Mouse (Mus musculus): ENCODE measurements around the gene Gpc5.

The Gpc5 gene

GRCm38 (mm10) chr14:115342597-115342996 lies 250.6 kb downstream of the Gpc5 start:
- in situ Hi-C loops (cut with MboI; ENCODE audit: unreplicated experiment in 2 of 2) = no loop called here

GRCm38 (mm10) chr14:115349448-115349847 lies 257.4 kb downstream of the Gpc5 start:
- in situ Hi-C loops (cut with MboI; ENCODE audit: unreplicated experiment in 2 of 2) = no loop called here

- in situ Hi-C loops (cut with MboI; ENCODE audit: unreplicated experiment in 2 of 2) = loop anchor here (10.0 to 25.0 kb wide), 3 partner anchors 351 to 511 kb away; no protein-coding TSS in a partner anchor
Measured at GRCm38 (mm10) chr14:115365320-115365935, 273.4 kb downstream of the Gpc5 start.

- in situ Hi-C loops (cut with MboI; ENCODE audit: unreplicated experiment in 2 of 2) = loop anchor here (10.0 to 25.0 kb wide), 3 partner anchors 355 to 515 kb away; no protein-coding TSS in a partner anchor
Measured at GRCm38 (mm10) chr14:115369611-115370167, 277.7 kb downstream of the Gpc5 start.

GRCm38 (mm10) chr14:115371131-115371530 lies 279.1 kb downstream of the Gpc5 start:
- in situ Hi-C loops (cut with MboI; ENCODE audit: unreplicated experiment in 2 of 2) = loop anchor here (10.0 to 25.0 kb wide), 2 partner anchors 359 to 516 kb away; no protein-coding TSS in a partner anchor

- in situ Hi-C loops (cut with MboI; ENCODE audit: unreplicated experiment in 2 of 2) = loop anchor here in 1 of 2 experiments (10.0 kb wide), 1 partner anchor 377 kb away; no protein-coding TSS in a partner anchor
Measured at GRCm38 (mm10) chr14:115391831-115392230, 299.8 kb downstream of the Gpc5 start.

GRCm38 (mm10) chr14:115392894-115393524 lies 301.0 kb downstream of the Gpc5 start:
- in situ Hi-C loops (cut with MboI; ENCODE audit: unreplicated experiment in 2 of 2) = loop anchor here in 1 of 2 experiments (10.0 kb wide), 1 partner anchor 378 kb away; no protein-coding TSS in a partner anchor

GRCm38 (mm10) chr14:115406596-115406995 lies 314.6 kb downstream of the Gpc5 start:
- in situ Hi-C loops (cut with MboI; ENCODE audit: unreplicated experiment in 2 of 2) = no loop called here

GRCm38 (mm10) chr14:115407309-115407930 lies 315.4 kb downstream of the Gpc5 start:
- in situ Hi-C loops (cut with MboI; ENCODE audit: unreplicated experiment in 2 of 2) = no loop called here

GRCm38 (mm10) chr14:115410881-115411280 lies 318.9 kb downstream of the Gpc5 start:
- in situ Hi-C loops (cut with MboI; ENCODE audit: unreplicated experiment in 2 of 2) = no loop called here

- in situ Hi-C loops (cut with MboI; ENCODE audit: unreplicated experiment in 2 of 2) = no loop called here
Measured at GRCm38 (mm10) chr14:115411513-115412174, 319.6 kb downstream of the Gpc5 start.

GRCm38 (mm10) chr14:115412821-115413220 lies 320.8 kb downstream of the Gpc5 start:
- in situ Hi-C loops (cut with MboI; ENCODE audit: unreplicated experiment in 2 of 2) = no loop called here

- in situ Hi-C loops (cut with MboI; ENCODE audit: unreplicated experiment in 2 of 2) = no loop called here
Measured at GRCm38 (mm10) chr14:115413429-115413828, 321.4 kb downstream of the Gpc5 start.

GRCm38 (mm10) chr14:115414545-115414944 lies 322.5 kb downstream of the Gpc5 start:
- in situ Hi-C loops (cut with MboI; ENCODE audit: unreplicated experiment in 2 of 2) = no loop called here

- in situ Hi-C loops (cut with MboI; ENCODE audit: unreplicated experiment in 2 of 2) = no loop called here
Measured at GRCm38 (mm10) chr14:115431967-115432366, 340.0 kb downstream of the Gpc5 start.

- in situ Hi-C loops (cut with MboI; ENCODE audit: unreplicated experiment in 2 of 2) = no loop called here
Measured at GRCm38 (mm10) chr14:115432368-115432767, 340.4 kb downstream of the Gpc5 start.

GRCm38 (mm10) chr14:115436617-115437016 lies 344.6 kb downstream of the Gpc5 start:
- in situ Hi-C loops (cut with MboI; ENCODE audit: unreplicated experiment in 2 of 2) = no loop called here

- in situ Hi-C loops (cut with MboI; ENCODE audit: unreplicated experiment in 2 of 2) = no loop called here
Measured at GRCm38 (mm10) chr14:115444789-115445770, 353.1 kb downstream of the Gpc5 start.

GRCm38 (mm10) chr14:115450938-115451337 lies 358.9 kb downstream of the Gpc5 start:
- in situ Hi-C loops (cut with MboI; ENCODE audit: unreplicated experiment in 2 of 2) = no loop called here
